Mouse (Mus musculus): ENCODE results near the gene Qrich2. TPM values are rescaled to one million over a fixed set of nuclear protein-coding genes. Genes with fewer than 3 reads are reported as not detected.
A peak's percentile ranks its signal among the peaks of the same experiment; 100 is the strongest.

Gene Qrich2
- polyA plus RNA-seq, 1 experiment: 0.06 TPM

GRCm38 (mm10) chr11:116442129-116442866 lies 23.7 kb downstream of the Qrich2 start:
- Histone ChIP-seq H3K27ac (ENCODE audit: insufficient read depth, low read length) (no peak overlapping the region), H3K4me1 (ENCODE audit: control insufficient read depth, insufficient read depth, low read length) (no peaks in the 10 kb centered on the region), H3K4me3 (ENCODE audit: insufficient read depth, low read length) (no peak overlapping the region)
- TF ChIP-seq POLR2A (IDR thresholded peaks at IDR 0.05; ENCODE audit: extremely low read depth, insufficient read depth, low read length) (no peak), CTCF (IDR thresholded peaks at IDR 0.05; ENCODE audit: extremely low read depth, insufficient read depth, low read length) (no peak)

GRCm38 (mm10) chr11:116440408-116441068 lies 25.5 kb downstream of the Qrich2 start:
- TF ChIP-seq CTCF (IDR thresholded peaks at IDR 0.05; ENCODE audit: extremely low read depth, insufficient read depth, low read length) (no peak), POLR2A (IDR thresholded peaks at IDR 0.05; ENCODE audit: extremely low read depth, insufficient read depth, low read length) (no peak)
- no peak overlapping the region for H3K4me3 ChIP-seq (ENCODE audit: insufficient read depth, low read length)
- H3K27ac ChIP-seq (ENCODE audit: insufficient read depth, low read length): no peak overlapping the region
- H3K4me1 ChIP-seq (ENCODE audit: control insufficient read depth, insufficient read depth, low read length): peaks cover 2% of the 10 kb centered on the region; the same call in 1 of the 2 replicates

DNA sequence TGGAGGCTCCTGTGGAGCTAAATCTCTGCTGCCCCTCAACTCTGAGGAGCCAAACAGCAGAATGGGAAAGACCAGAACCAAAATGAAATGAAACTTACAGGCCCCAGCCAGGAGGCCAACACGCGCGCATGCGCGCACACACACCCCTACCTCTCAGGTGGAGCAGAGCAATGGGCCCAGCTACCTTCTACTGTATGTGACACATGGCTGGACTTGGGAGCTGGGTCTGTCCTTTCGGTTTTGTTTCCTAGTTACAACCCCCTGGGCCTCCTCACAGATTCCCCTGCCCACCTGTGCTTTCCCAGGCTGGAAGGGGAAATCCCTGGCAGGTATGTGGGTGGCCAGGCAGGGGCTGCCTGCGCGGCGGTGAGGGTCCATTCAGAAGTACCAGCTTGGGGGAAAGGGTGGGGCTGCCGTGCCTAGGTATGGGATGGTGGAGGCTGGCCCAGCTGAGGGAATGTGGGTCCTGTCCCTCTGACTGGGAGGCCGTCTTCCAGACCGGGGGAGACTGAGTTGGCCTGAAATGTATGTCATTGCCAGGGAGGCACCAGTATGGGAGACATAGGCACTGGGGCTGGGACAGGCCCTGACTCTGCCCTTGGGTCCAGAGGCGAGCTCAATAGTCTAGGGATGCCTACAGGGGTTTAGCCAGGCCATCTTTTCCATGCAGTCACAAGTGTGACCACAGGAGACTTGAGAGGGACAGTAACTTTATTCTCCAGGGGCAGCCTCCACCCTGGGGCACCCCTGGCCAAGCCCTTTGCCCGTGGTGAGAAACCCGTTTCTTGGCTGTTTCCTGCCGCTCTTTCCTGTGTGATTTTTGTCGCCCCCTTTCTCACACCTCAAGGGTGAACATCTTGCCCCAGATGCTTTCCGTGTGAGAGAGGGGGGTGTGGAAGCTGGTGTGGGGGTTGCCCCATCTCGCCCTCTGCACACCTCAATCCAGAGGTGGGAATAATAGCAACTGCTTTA lies 26.5 kb downstream of the Qrich2 start:
- Histone ChIP-seq H3K4me3 (ENCODE audit: insufficient read depth, low read length) (no peak overlapping the region), H3K27ac (ENCODE audit: insufficient read depth, low read length) (no peak overlapping the region), H3K4me1 (ENCODE audit: control insufficient read depth, insufficient read depth, low read length) (peaks cover 3% of the 10 kb centered on the region; the same call in 1 of the 2 replicates)
- TF ChIP-seq CTCF (IDR thresholded peaks at IDR 0.05; ENCODE audit: extremely low read depth, insufficient read depth, low read length): no peak
- TF ChIP-seq POLR2A (IDR thresholded peaks at IDR 0.05; ENCODE audit: extremely low read depth, insufficient read depth, low read length): 0 out of 2 replicates have a peak, but pooled peaks have one; percentile 10

DNA sequence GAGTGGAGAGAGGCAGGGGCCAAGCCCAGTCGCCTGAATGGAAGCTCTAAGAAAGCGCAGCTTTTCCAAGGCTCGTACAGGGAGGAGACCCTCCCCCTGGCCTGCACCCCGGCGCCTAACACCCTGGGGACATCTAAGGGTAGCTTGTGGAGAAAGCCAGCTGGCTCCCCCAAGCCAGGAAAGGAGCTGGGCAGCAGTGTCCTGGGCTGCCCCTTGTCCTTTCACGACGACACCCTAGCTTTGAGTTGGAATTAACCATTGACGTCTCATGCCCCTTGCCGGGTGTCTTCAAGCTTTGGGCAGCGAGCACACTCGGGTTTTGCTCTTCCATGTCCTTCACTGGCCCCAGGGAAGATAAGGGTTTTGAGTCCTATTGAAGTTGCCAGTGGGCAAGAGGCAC lies 28.5 kb downstream of the Qrich2 start:
- Histone ChIP-seq H3K4me1 (ENCODE audit: control insufficient read depth, insufficient read depth, low read length) (peaks cover 3% of the 10 kb centered on the region; the same call in 1 of the 2 replicates), H3K27ac (ENCODE audit: insufficient read depth, low read length) (no peak overlapping the region), H3K4me3 (ENCODE audit: insufficient read depth, low read length) (no peak overlapping the region)
- TF ChIP-seq CTCF (IDR thresholded peaks at IDR 0.05; ENCODE audit: extremely low read depth, insufficient read depth, low read length) (no peak), POLR2A (IDR thresholded peaks at IDR 0.05; ENCODE audit: extremely low read depth, insufficient read depth, low read length) (no peak)

DNA sequence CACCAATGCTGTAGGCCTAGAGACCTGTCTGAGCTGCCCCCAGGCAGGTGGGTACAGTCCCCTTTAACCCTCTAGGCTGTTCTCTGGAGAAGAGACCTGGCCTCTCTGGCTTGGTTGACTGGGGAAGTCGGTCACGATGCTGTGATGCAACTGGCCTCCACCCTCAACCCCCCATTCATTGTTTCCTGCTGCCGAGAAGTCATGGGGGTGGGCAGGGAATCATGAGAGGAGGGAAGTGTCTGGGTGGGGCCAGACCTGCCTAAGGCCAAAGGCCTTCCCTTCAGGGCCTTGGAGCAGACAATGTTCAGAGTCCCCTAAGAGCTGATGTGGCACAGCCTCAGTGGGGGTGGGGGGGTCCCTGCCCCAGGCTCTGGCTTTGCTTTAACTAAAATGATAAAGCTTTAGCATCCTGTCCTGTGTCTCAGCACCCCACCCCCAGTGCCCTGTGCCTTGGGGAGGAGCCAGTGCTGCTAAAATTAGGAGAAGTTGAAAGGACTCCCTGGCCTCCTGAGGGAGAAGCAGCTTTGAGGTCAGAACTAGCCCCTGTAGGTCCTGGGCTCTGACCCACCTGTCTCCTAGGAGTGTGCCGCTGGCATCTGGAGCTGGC lies 29.2 kb downstream of the Qrich2 start:
- H3K4me1 ChIP-seq (ENCODE audit: control insufficient read depth, insufficient read depth, low read length): peaks cover 3% of the 10 kb centered on the region; the same call in 1 of the 2 replicates
- H3K27ac ChIP-seq (ENCODE audit: insufficient read depth, low read length): no peak overlapping the region
- TF ChIP-seq CTCF (IDR thresholded peaks at IDR 0.05; ENCODE audit: extremely low read depth, insufficient read depth, low read length): no peak
- TF ChIP-seq POLR2A (IDR thresholded peaks at IDR 0.05; ENCODE audit: extremely low read depth, insufficient read depth, low read length): no peak
- no peak overlapping the region for H3K4me3 ChIP-seq (ENCODE audit: insufficient read depth, low read length)

DNA sequence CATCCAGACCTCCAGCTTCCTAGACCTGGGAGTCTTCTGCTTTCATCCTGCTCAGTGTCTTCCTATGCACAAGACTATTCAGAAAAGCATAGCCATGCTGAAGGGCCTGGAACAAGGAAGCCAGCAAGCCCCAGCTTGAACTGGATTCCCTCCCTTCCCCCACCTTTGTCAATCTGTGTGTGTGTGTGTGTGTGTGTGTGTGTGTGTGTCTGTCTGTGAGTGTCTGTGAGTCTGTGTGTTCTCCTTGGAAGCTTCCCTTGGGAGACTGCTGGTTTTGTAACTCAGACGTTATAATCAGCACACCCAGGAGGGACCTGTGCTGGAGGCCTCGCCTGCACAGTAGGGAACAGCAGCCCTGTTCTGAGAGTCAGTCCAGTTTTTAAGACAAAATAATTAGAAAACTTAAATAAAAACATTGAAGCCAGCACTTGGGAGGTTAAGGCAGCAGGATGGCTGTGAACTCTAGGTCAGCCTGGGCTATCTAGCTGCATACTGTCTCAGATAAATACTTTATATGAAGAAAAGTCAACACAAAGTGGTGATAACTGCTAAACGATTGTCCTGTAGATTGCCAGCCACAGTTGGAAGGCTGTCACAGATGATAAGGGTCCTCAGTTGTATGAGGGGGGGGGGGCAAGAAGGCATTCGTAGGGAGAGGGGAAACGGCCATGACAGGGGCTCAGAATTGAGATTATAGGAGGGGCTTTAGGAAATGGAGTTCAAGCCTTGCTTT lies 29.9 kb downstream of the Qrich2 start:
- TF ChIP-seq CTCF (IDR thresholded peaks at IDR 0.05; ENCODE audit: extremely low read depth, insufficient read depth, low read length) (no peak), POLR2A (IDR thresholded peaks at IDR 0.05; ENCODE audit: extremely low read depth, insufficient read depth, low read length) (no peak)
- no peak overlapping the region for H3K27ac ChIP-seq (ENCODE audit: insufficient read depth, low read length)
- peaks cover 3% of the 10 kb centered on the region; the same call in 1 of the 2 replicates for H3K4me1 ChIP-seq (ENCODE audit: control insufficient read depth, insufficient read depth, low read length)
- H3K4me3 ChIP-seq (ENCODE audit: insufficient read depth, low read length): no peak overlapping the region

GRCm38 (mm10) chr11:116434967-116435752 lies 30.9 kb downstream of the Qrich2 start:
- peaks cover 5% of the 10 kb centered on the region for H3K4me1 ChIP-seq (ENCODE audit: control insufficient read depth, insufficient read depth, low read length)
- H3K27ac ChIP-seq (ENCODE audit: insufficient read depth, low read length): peak overlapping the region; percentile 90; the same call in 1 of the 2 replicates
- H3K4me3 ChIP-seq (ENCODE audit: insufficient read depth, low read length): peak overlapping the region; percentile 78
- TF ChIP-seq CTCF (IDR thresholded peaks at IDR 0.05; ENCODE audit: extremely low read depth, insufficient read depth, low read length): no peak
- TF ChIP-seq POLR2A (IDR thresholded peaks at IDR 0.05; ENCODE audit: extremely low read depth, insufficient read depth, low read length): no peak

Data from cortical plate, adult 2 months (tissue).